Mouse (Mus musculus) cerebellum, postnatal 10 days (tissue): ENCODE results near the gene Arl8a.

Experiments used
- DNase-seq, 2 experiments: peaks; one replicate each; pipeline ENCODE4 v3.0.0; 2021; ENCODE audit warnings: mixed read lengths in 2 of 2

Gene Arl8a

GRCm38 (mm10) chr1:135204196-135205126, 57.8 kb downstream of the Arl8a start:
- DNase-seq = no peak

DNA sequence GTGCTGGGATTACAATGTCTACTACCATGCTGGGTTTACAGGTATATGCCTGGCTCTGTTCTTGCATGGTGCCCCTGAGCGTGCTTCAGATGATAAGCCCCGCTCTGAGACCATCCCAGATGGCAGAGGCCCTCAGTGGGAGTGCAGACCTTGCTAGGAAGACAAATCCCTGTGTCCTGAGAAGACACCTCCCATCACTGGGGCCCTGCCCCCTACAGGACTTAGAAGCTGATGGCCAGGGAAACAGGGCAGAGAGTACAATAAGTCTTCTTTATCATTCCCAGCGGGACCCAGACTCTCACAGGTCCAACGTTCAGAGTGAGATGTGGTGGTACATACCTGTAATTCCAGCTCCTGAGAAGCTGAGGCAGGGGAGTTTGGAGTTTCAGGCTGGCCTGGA, 58.6 kb downstream of the Arl8a start:
- no peak for DNase-seq
